10 mouse cellular contexts compared by ENCODE assay signal in genomic region chr10:79865189-79865601, GRCm38 (mm10). TPM values are rescaled to one million over a fixed set of nuclear protein-coding genes. Genes with fewer than 3 reads are reported as not detected.
DNase-seq lines count a peak whose midpoint lies in the region; ATAC-seq and TF ChIP-seq lines count a peak whose summit lies in the region.
"Had no signal": no experiment of that assay in that cellular context is flagged by ENCODE, and none has a peak within 500 bp of the region (broad histone marks: within the 10 kb centered on the region; RNA-seq: fewer than 3 reads in every experiment).

No protein-coding gene starts in this region.

- peaks cover 74% of the 10 kb centered on the region for H3K36me3 ChIP-seq in heart, embryonic 10.5 days
- H3K36me3 ChIP-seq in heart, embryonic 11.5 days (ENCODE audit: control insufficient read depth, insufficient read depth, low read length): peaks cover 29% of the 10 kb centered on the region
- peaks cover 0 to 12% of the 10 kb centered on the region in 2 experiments; a peak in 2 of 4 replicates for H3K36me3 ChIP-seq in MEL (ENCODE audit: control insufficient read depth in 1 of 2, insufficient read depth in 2 of 2, low read length in 2 of 2)
- H3K36me3 ChIP-seq in hindbrain, embryonic 10.5 days: peaks cover 94% of the 10 kb centered on the region
- H3K36me3 ChIP-seq in midbrain, embryonic 10.5 days: peaks cover 95% of the 10 kb centered on the region

- no peak for TF ChIP-seq RAD21 in MEL (IDR thresholded peaks at IDR 0.05; ENCODE audit: low read depth, low read length)

- no peak overlapping the region for H3K4me2 ChIP-seq in heart, embryonic 11.5 days

- peaks cover 34% of the 10 kb centered on the region for H3K4me1 ChIP-seq in heart, embryonic 10.5 days
- H3K4me1 ChIP-seq in heart, embryonic 11.5 days (ENCODE audit: control insufficient read depth, insufficient read depth, low read length): no peaks in the 10 kb centered on the region
- H3K4me1 ChIP-seq in MEL (ENCODE audit: control insufficient read depth in 1 of 2, insufficient read depth in 2 of 2, low read length in 2 of 2): no peaks in the 10 kb centered on the region
- H3K4me1 ChIP-seq in hindbrain, embryonic 10.5 days (replicated peaks): peaks cover 36% of the 10 kb centered on the region
- peaks cover 23% of the 10 kb centered on the region for H3K4me1 ChIP-seq in midbrain, embryonic 10.5 days

- 59% methylated on average over 12 of the region's 12 CpGs for WGBS in heart, embryonic 10.5 days
- 58% methylated on average over 12 of the region's 12 CpGs for WGBS in heart, embryonic 11.5 days (ENCODE audit: insufficient replicate concordance)
- 72% methylated on average over 12 of the region's 12 CpGs for WGBS in hindbrain, embryonic 10.5 days
- WGBS in midbrain, embryonic 10.5 days: 77% methylated on average over 12 of the region's 12 CpGs

- 0 out of 2 replicates have a peak overlapping the region, but pooled peaks have one; percentile 2 for H3K27ac ChIP-seq in heart, embryonic 10.5 days
- H3K27ac ChIP-seq in heart, embryonic 11.5 days (ENCODE audit: low read depth, low read length): no peak overlapping the region
- no peak overlapping the region for H3K27ac ChIP-seq in MEL (ENCODE audit: control insufficient read depth, low read depth, low read length)
- H3K27ac ChIP-seq in hindbrain, embryonic 10.5 days: peak overlapping the region; percentile 54
- H3K27ac ChIP-seq in midbrain, embryonic 10.5 days (replicated peaks): no peak overlapping the region

- H3K9ac ChIP-seq in heart, embryonic 11.5 days (ENCODE audit: low read depth, low read length): no peak overlapping the region
- H3K9ac ChIP-seq in MEL (ENCODE audit: control insufficient read depth, low read depth, low read length, poor library complexity, severe bottlenecking): no peak overlapping the region

- TF ChIP-seq POLR2A in MEL (IDR thresholded peaks at IDR 0.05; ENCODE audit: control insufficient read depth in 1 of 2, insufficient read depth in 1 of 2, low read depth in 1 of 2, low read length in 2 of 2, poor library complexity in 1 of 2): no peak

- ATAC-seq in heart, embryonic 11.5 days (replicated peaks; ENCODE audit: insufficient number of reproducible peaks, low FRiP score, low TSS enrichment): no peak
- ATAC-seq: Patski had no signal

- H3K4me3 ChIP-seq in heart, embryonic 10.5 days: peak overlapping the region; percentile 15; the same call in 1 of the 2 replicates
- H3K4me3 ChIP-seq in heart, embryonic 11.5 days (ENCODE audit: low read depth, low read length): no peak overlapping the region
- H3K4me3 ChIP-seq in MEL (ENCODE audit: control insufficient read depth in 1 of 2, insufficient read depth in 1 of 2, low read depth in 2 of 2, low read length in 2 of 2): no peak overlapping the region
- H3K4me3 ChIP-seq in hindbrain, embryonic 10.5 days: peak overlapping the region; percentile 18; the same call in 1 of the 2 replicates
- 0 out of 2 replicates have a peak overlapping the region, but pooled peaks have one; percentile 14 for H3K4me3 ChIP-seq in midbrain, embryonic 10.5 days

- TF ChIP-seq CTCF in MEL (IDR thresholded peaks at IDR 0.05 in 2 of 3, conservative IDR thresholded peaks at IDR 0.05 in 1 of 3; ENCODE audit: control insufficient read depth in 1 of 3, insufficient read depth in 1 of 3, low read depth in 2 of 3, low read length in 3 of 3, poor library complexity in 1 of 3, severe bottlenecking in 1 of 3): no peak

- H3K27me3 ChIP-seq in heart, embryonic 10.5 days (ENCODE audit: insufficient read depth, poor library complexity, severe bottlenecking): no peaks in the 10 kb centered on the region
- H3K27me3 ChIP-seq in heart, embryonic 11.5 days (ENCODE audit: control insufficient read depth, insufficient read depth, low read length): no peaks in the 10 kb centered on the region
- H3K27me3 ChIP-seq in MEL (ENCODE audit: control insufficient read depth in 1 of 2, insufficient read depth in 2 of 2, low read length in 2 of 2): no peaks in the 10 kb centered on the region
- no peaks in the 10 kb centered on the region for H3K27me3 ChIP-seq in hindbrain, embryonic 10.5 days (ENCODE audit: insufficient read depth, poor library complexity, severe bottlenecking)
- no peaks in the 10 kb centered on the region for H3K27me3 ChIP-seq in midbrain, embryonic 10.5 days (ENCODE audit: low read depth, poor library complexity, severe bottlenecking)
- H3K27me3 ChIP-seq: Patski had no signal

- no peak for TF ChIP-seq EP300 in MEL (IDR thresholded peaks at IDR 0.05; ENCODE audit: low read depth in 1 of 2, low read length in 2 of 2)

- H3K9me3 ChIP-seq in heart, embryonic 10.5 days: no peaks in the 10 kb centered on the region
- H3K9me3 ChIP-seq in heart, embryonic 11.5 days (replicated peaks; ENCODE audit: control insufficient read depth, low read length): no peaks in the 10 kb centered on the region
- no peaks in the 10 kb centered on the region for H3K9me3 ChIP-seq in MEL (replicated peaks; ENCODE audit: insufficient read depth, low read length)
- H3K9me3 ChIP-seq in hindbrain, embryonic 10.5 days: no peaks in the 10 kb centered on the region
- H3K9me3 ChIP-seq in midbrain, embryonic 10.5 days (replicated peaks): no peaks in the 10 kb centered on the region

- no peak for DNase-seq in heart, embryonic 10.5 days (ENCODE audit: low spot score)
- no peak for DNase-seq in MEL (ENCODE audit: low read depth, low spot score)
- peak; percentile 39 for DNase-seq in hindbrain, embryonic 10.5 days (ENCODE audit: low spot score)
- no peak for DNase-seq in midbrain, embryonic 10.5 days (ENCODE audit: low spot score)
- no peak for DNase-seq in thymus, postnatal 25 days
- no peak for DNase-seq in left cerebral cortex, postnatal 4 days
- no peak for DNase-seq in lung, postnatal 14 days
- DNase-seq: thymus, adult 18-20 months had no signal

- H3K79me2 ChIP-seq in MEL (ENCODE audit: control insufficient read depth, insufficient read depth, low read length, poor library complexity): no peaks in the 10 kb centered on the region; the same call in 1 of the 2 replicates

- intact Hi-C loops in left cerebral cortex, postnatal 4 days (cut with DNase I): no loop called here

TF ChIP-seq in MEL, 35 proteins besides CTCF, POLR2A, EP300 and RAD21 (continues in another document):
- TF ChIP-seq MYB (IDR thresholded peaks at IDR 0.05; ENCODE audit: low read depth, low read length): no peak

RNA-seq across cellular contexts. Expression of gene Prtn3, which starts 9.1 kb away (rescaled TPM):
- 2.4 and 7.8 TPM in 2 replicates for polyA plus RNA-seq in heart, embryonic 10.5 days (2016; fragmentation: Nextera tagmentation; extraction: Ambion mirVana)
- polyA plus RNA-seq in heart, embryonic 11.5 days (2014; fragmentation: Nextera tagmentation; extraction: Ambion mirVana): 2.5 and 3.9 TPM in 2 replicates
- 9.1 and 11.2 TPM in 2 replicates for total RNA-seq in MEL (2012; rRNA removed)
- 10 to 100 TPM in 1 of 2 experiments, not detected in 1; 31.5 TPM for polyA plus RNA-seq in MEL (2012; ENCODE audit: insufficient read depth in 1 of 2, insufficient read length in 2 of 2, low read depth in 1 of 2, low replicate concordance in 2 of 2, missing spikeins in 1 of 2)
- polyA plus RNA-seq in hindbrain, embryonic 10.5 days (2016; fragmentation: Nextera tagmentation; extraction: Ambion mirVana): 10.0 and 15.1 TPM in 2 replicates
- polyA plus RNA-seq in midbrain, embryonic 10.5 days (2016; fragmentation: Nextera tagmentation; extraction: Ambion mirVana): 8.0 and 13.5 TPM in 2 replicates
- 1 to 10 TPM; 6.9 to 7.0 TPM for total RNA-seq in left cerebral cortex, postnatal 4 days (2021)

RNA-seq across cellular contexts. Expression of gene Plppr3, which starts 9.2 kb away (rescaled TPM):
- 16.2 and 36.9 TPM in 2 replicates for polyA plus RNA-seq in heart, embryonic 10.5 days (2016; fragmentation: Nextera tagmentation; extraction: Ambion mirVana)
- polyA plus RNA-seq in heart, embryonic 11.5 days (2014; fragmentation: Nextera tagmentation; extraction: Ambion mirVana): 14.1 and 14.3 TPM in 2 replicates
- 0.56 and 0.85 TPM in 2 replicates for total RNA-seq in MEL (2012; rRNA removed)
- polyA plus RNA-seq in MEL (2012; ENCODE audit: insufficient read depth in 1 of 2, insufficient read length in 2 of 2, low read depth in 1 of 2, low replicate concordance in 2 of 2, missing spikeins in 1 of 2): 1 to 10 TPM in 1 of 2 experiments, not detected in 1; 6.2 TPM
- 122 and 205 TPM in 2 replicates for polyA plus RNA-seq in hindbrain, embryonic 10.5 days (2016; fragmentation: Nextera tagmentation; extraction: Ambion mirVana)
- polyA plus RNA-seq in midbrain, embryonic 10.5 days (2016; fragmentation: Nextera tagmentation; extraction: Ambion mirVana): 110 and 169 TPM in 2 replicates
- 100 to 1,000 TPM; 277 to 305 TPM for total RNA-seq in left cerebral cortex, postnatal 4 days (2021)

RNA-seq across cellular contexts. Expression of gene Ptbp1, which starts 11.0 kb away (rescaled TPM):
- 174 and 264 TPM in 2 replicates for polyA plus RNA-seq in heart, embryonic 10.5 days (2016; fragmentation: Nextera tagmentation; extraction: Ambion mirVana)
- polyA plus RNA-seq in heart, embryonic 11.5 days (2014; fragmentation: Nextera tagmentation; extraction: Ambion mirVana): 112 TPM in 2 replicates
- 301 and 316 TPM in 2 replicates for total RNA-seq in MEL (2012; rRNA removed)
- polyA plus RNA-seq in MEL (2012; ENCODE audit: insufficient read depth in 1 of 2, insufficient read length in 2 of 2, low read depth in 1 of 2, low replicate concordance in 2 of 2, missing spikeins in 1 of 2): 100 to 1,000 TPM; 329 to 837 TPM
- polyA plus RNA-seq in hindbrain, embryonic 10.5 days (2016; fragmentation: Nextera tagmentation; extraction: Ambion mirVana): 288 and 338 TPM in 2 replicates
- polyA plus RNA-seq in midbrain, embryonic 10.5 days (2016; fragmentation: Nextera tagmentation; extraction: Ambion mirVana): 296 and 334 TPM in 2 replicates
- total RNA-seq in left cerebral cortex, postnatal 4 days (2021): 10 to 100 TPM; 91.7 to 92.7 TPM

RNA-seq across cellular contexts. Expression of gene Elane, which starts 20.9 kb away (rescaled TPM):
- 0.14 and 0.15 TPM in 2 replicates for polyA plus RNA-seq in heart, embryonic 10.5 days (2016; fragmentation: Nextera tagmentation; extraction: Ambion mirVana)
- 0.31 and 0.49 TPM in 2 replicates for polyA plus RNA-seq in heart, embryonic 11.5 days (2014; fragmentation: Nextera tagmentation; extraction: Ambion mirVana)
- not detected in 2 replicates for total RNA-seq in MEL (2012; rRNA removed)
- polyA plus RNA-seq in MEL (2012; ENCODE audit: insufficient read depth in 1 of 2, insufficient read length in 2 of 2, low read depth in 1 of 2, low replicate concordance in 2 of 2, missing spikeins in 1 of 2): under 1 TPM in 1 of 2 experiments, not detected in 1; 0.07 TPM
- not detected in 2 replicates for polyA plus RNA-seq in hindbrain, embryonic 10.5 days (2016; fragmentation: Nextera tagmentation; extraction: Ambion mirVana)
- polyA plus RNA-seq in midbrain, embryonic 10.5 days (2016; fragmentation: Nextera tagmentation; extraction: Ambion mirVana): 0.16 and 0.46 TPM in 2 replicates
- total RNA-seq in left cerebral cortex, postnatal 4 days (2021): not detected
- polyA plus RNA-seq: Patski had no signal

RNA-seq across cellular contexts. Expression of gene Cfd, which starts 25.5 kb away (rescaled TPM):
- not detected in 2 replicates for polyA plus RNA-seq in heart, embryonic 10.5 days (2016; fragmentation: Nextera tagmentation; extraction: Ambion mirVana)
- polyA plus RNA-seq in heart, embryonic 11.5 days (2014; fragmentation: Nextera tagmentation; extraction: Ambion mirVana): not detected in 2 replicates
- total RNA-seq in MEL (2012; rRNA removed): not detected in 2 replicates
- polyA plus RNA-seq in MEL (2012; ENCODE audit: insufficient read depth in 1 of 2, insufficient read length in 2 of 2, low read depth in 1 of 2, low replicate concordance in 2 of 2, missing spikeins in 1 of 2): under 1 TPM in 1 of 2 experiments, not detected in 1; 0.21 TPM
- polyA plus RNA-seq in hindbrain, embryonic 10.5 days (2016; fragmentation: Nextera tagmentation; extraction: Ambion mirVana): not detected in 2 replicates
- not detected in 2 replicates for polyA plus RNA-seq in midbrain, embryonic 10.5 days (2016; fragmentation: Nextera tagmentation; extraction: Ambion mirVana)
- not detected for total RNA-seq in left cerebral cortex, postnatal 4 days (2021)
- polyA plus RNA-seq: Patski had no signal

Comparison
In these comparisons a context has a peak if more than half of its experiments do, and no peak if none do; other contexts are left out.
1. H3K27ac ChIP-seq: peak in heart, embryonic 10.5 days (single experiment) and hindbrain, embryonic 10.5 days (single experiment); none in heart, embryonic 11.5 days (single experiment), MEL (single experiment) and midbrain, embryonic 10.5 days (single experiment).
2. H3K4me3 ChIP-seq: peak in heart, embryonic 10.5 days (single experiment), hindbrain, embryonic 10.5 days (single experiment) and midbrain, embryonic 10.5 days (single experiment); none in heart, embryonic 11.5 days (single experiment) and MEL (0 of 2).